Mouse (Mus musculus): ENCODE results near the gene Ilk.

- TF ChIP-seq POLR2A (IDR thresholded peaks at IDR 0.05; ENCODE audit: insufficient read depth, low read depth, low read length) (no peak), CTCF (IDR thresholded peaks at IDR 0.05) (no peak)
These were observed 47.5 kb downstream of the Ilk start for GRCm38 (mm10) chr7:105783861-105784260.
